Mouse (Mus musculus) erythroblast, embryonic 14.5 days (primary cell): ENCODE data around the gene Sox8.

Experiments used
- GATA1 ChIP-seq: IDR thresholded peaks from 2 replicates; pipeline ENCODE4 v1.6.1; 2012; ENCODE audit warnings: low read length, inconsistent platforms, mixed read lengths
- TAL1 ChIP-seq: IDR thresholded peaks from 3 replicates; pipeline ENCODE4 v1.6.1; 2012; ENCODE audit warnings: low read length, inconsistent platforms, mixed read lengths

GRCm38 (mm10) chr17:25538945-25539875 lies 31.3 kb downstream of the Sox8 start:
- no peak for TF ChIP-seq TAL1
- no peak for TF ChIP-seq GATA1
